Mouse (Mus musculus) embryo, embryonic 10.5 days (tissue): Measurements from ENCODE around the gene Kctd19.

Source experiments
- DNase-seq: peaks from one replicate; pipeline ENCODE4 v3.0.0-alpha.2; 2015; ENCODE audit warnings: low spot score

The Kctd19 gene

GRCm38 (mm10) chr8:105419800-105420199 is 6.5 kb upstream of the Kctd19 start:
- no peak for DNase-seq

DNA sequence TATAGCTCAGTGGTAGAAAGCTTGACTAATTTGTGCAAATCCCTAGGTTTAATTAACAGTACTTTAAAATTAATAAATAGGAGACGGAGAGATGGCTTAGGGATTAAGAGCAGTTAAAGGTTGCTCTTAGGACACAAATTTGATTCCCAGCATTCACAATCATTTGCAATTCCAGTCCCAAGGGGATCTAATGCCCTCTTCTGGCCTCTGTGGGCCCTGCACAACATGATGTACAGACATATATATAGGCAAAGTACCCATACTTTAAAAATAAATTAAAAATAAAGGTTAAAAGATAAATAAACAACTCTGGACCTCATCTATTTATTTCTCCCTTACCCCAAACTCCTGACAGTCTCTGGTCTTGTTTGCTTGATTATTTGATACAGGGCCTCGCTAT is 5.7 kb upstream of the Kctd19 start:
- no peak for DNase-seq

DNA sequence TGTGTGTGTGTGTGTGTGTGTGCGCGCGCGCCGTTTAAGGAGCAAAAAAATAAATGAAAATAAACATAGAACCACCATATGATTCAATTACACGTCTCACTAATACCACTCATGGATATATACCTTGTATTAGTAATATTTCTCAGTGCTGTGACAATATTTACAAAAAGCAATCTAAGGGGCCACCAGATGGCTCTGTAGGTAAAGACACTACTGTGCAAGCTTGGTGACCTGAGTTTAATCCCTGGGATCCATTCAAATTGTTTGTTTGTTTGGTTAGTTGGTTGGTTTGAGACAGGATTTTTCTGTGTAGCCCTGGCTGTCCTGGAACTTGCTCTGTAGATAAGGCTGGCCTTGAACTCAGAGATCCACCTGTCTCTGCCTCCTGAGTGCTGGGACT is 3.4 kb downstream of the Kctd19 start:
- no peak for DNase-seq

GRCm38 (mm10) chr8:105408331-105408730 is 5.0 kb downstream of the Kctd19 start:
- DNase-seq = no peak

GRCm38 (mm10) chr8:105406416-105406815 is 6.9 kb downstream of the Kctd19 start:
- DNase-seq = no peak

- DNase-seq = no peak
Measured at GRCm38 (mm10) chr8:105404496-105404895, 8.8 kb downstream of the Kctd19 start.

DNA sequence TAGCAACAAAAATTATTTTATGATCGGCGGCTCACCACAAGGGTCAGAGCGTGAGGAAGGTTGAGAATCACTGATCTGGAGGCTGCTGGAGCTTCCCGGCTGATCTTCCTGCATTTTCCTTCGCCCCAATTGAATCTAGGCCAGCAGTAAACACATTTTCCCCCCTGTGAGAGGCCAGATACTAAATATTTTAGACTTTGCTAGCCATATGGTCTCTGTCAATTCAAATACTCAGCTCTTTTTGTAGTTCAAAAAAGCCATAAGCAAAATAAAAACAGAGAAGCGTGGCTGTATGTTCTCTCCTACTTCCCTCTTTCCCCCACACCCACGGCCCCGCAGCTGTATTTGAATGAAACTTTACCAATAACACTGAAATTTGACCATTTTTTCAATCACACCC is 9.8 kb downstream of the Kctd19 start:
- no peak for DNase-seq

GRCm38 (mm10) chr8:105400016-105400415 is 13.3 kb downstream of the Kctd19 start:
- no peak for DNase-seq

DNA sequence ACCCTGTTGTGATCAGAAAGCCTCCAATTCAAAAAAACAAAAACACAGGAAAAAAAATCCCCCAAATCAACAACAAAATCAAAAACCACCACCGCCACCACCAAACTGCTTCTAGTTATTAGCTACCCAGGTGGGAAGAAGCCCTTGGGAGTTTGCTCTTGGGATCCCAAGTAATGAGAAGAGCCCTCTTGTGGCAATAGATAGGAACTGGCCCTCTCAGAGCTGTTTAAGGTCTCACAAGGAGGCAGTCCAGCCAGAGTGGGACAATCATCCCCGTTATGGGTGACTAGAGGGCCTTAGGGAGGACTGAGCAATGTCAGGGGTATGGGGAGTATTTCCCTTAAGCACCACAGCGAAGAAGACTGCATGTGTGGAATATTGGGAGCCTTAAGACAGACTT is 15.6 kb downstream of the Kctd19 start:
- DNase-seq = peak; percentile 78

DNA sequence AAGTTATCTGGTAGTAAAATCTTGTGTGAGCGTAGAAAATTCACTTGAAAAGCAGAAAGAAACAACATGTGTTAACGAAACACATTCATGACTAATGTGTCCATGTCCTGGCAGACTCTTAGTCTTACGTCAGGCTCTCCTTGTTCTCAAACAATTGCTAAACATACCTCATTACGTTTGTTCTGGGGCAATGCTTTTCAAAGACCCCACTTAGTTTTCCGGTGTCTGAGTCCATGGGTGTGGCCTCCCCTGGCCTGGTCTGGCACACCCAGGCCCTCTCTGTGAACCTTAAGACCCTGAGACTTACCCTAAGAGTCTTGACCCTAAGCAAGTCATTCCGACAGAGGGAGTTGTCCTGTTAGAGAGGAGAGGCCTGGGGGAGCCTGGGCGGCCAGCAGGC is 19.4 kb downstream of the Kctd19 start:
- no peak for DNase-seq

GRCm38 (mm10) chr8:105393089-105393787 is 20.1 kb downstream of the Kctd19 start:
- DNase-seq = no peak

- no peak for DNase-seq
Measured at GRCm38 (mm10) chr8:105389096-105389495, 24.2 kb downstream of the Kctd19 start.

GRCm38 (mm10) chr8:105387151-105387550 is 26.2 kb downstream of the Kctd19 start:
- DNase-seq = no peak

DNA sequence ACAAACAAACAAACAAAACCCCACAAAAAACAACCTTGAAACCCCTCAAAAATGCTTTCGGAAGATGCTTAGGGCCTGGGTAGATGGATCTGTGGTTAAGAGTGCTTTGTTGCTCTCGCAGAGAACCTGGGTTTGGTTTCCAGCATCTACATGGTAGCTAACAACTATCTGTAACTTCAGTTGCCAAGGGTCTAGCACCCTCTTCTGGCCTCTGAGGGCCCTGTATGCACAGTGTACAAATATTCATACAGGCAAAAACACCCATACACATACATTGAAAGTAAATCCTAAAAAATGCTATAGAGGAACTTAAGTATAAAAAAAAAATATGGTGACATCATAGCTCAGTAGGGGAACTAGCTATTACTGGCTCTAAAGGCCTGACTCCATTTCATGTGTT is 29.2 kb downstream of the Kctd19 start:
- no peak for DNase-seq

DNA sequence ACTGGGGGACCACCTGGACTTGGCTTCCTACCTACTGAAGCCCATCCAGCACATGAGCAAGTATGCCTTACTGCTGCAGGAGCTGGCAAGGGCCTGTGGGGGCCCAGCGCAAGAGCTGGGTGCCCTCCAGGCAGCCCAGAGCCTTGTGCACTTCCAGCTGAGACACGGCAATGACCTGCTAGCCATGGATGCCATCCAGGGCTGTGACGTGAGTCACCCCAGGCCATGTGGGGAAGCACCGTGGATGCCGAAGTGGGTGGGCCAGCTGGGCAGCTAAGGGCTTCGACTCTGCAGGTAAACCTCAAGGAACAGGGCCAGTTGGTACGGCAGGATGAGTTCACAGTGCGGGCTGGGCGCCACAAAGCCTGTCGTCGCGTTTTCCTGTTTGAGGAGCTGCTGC is 33.0 kb downstream of the Kctd19 start:
- DNase-seq = no peak

DNA sequence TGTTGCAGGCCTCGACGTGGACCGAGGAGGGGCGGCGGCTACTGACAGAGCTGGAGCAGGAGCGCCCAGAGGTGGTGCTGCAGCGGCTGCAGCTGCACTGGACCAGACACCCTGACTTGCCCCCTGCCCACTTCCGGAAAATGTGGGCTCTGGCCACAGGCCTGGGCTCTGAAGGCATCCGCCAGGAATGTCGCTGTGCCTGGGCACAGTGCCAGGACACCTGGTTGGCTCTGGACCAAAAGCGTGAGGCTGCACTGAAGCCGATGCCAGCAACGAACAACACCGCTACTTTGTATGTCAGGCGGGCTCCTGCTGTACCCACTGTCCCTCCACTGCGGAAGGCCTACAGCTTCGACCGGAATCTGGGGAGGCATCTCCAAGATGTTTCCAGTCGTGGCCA is 34.6 kb downstream of the Kctd19 start:
- DNase-seq = no peak

- DNase-seq = peak; percentile 62
Measured at GRCm38 (mm10) chr8:105374513-105374966, 38.8 kb downstream of the Kctd19 start.

DNA sequence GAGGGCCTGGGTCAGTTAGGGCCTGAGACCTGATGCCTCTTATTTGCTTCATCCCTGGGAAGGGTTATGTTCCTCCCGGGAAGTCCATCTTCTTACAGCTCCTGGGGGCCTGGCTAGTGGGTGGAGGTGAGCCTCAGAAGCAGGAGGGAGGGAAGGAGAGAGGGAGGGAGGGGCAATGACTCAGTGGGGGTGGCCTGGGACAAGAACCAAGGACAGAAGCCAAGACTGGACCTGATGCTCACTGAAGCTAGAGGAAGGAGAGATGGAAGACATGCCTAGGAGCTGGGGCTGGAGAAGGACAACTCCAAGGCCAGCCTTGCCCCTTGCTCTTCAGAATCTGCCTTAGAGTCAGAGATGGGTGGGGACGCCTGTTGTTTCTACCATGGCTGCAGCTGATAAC is 40.3 kb downstream of the Kctd19 start, which contains the start of gene Plekhg4:
Gene Plekhg4 (plus strand): TSS at position 243 of the 400 bp plus-strand sequence.
- DNase-seq = no peak

GRCm38 (mm10) chr8:105372473-105372872 is 40.8 kb downstream of the Kctd19 start:
- no peak for DNase-seq

DNA sequence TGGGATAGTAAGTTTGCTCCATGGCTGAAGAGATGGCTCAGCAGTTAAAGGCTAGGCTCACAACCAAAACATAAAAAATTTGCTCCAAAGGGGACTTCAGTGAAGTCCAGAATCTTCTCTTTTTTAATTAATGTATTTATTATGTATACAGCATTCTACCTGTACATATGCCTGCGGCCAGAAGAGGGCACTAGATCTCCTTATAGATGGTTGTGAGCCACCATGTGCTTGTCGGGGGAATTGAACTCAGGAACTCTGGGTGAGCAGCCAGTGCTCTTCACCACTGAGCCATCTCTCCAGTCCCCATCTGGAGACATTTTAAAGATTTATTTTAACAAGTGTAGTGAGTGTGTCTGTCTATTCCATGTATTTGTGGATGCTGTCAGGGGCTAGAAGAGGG is 46.2 kb downstream of the Kctd19 start:
- DNase-seq = peak; percentile 46

- DNase-seq = no peak
Measured at GRCm38 (mm10) chr8:105361751-105362702, 51.3 kb downstream of the Kctd19 start.

DNA sequence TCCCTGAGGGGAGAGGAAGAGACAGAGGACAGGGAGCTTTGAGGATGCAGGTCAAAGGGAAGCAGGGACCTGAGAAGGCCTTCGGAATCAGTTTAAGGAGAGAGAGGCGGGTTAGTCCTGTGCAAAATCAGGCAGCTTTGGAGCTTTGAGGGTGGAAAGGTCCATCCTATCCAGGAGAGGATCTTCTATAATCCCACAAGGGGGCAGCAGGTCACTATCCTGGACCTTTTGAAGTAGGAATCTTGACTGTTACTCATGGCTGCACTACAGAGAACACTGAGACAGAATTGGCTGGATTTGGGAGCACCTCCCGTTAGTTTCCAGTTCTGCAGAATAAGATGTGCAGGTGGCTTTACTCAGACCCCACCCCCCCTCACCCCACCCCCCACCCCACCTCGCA is 53.7 kb downstream of the Kctd19 start:
- DNase-seq = peak; percentile 75

DNA sequence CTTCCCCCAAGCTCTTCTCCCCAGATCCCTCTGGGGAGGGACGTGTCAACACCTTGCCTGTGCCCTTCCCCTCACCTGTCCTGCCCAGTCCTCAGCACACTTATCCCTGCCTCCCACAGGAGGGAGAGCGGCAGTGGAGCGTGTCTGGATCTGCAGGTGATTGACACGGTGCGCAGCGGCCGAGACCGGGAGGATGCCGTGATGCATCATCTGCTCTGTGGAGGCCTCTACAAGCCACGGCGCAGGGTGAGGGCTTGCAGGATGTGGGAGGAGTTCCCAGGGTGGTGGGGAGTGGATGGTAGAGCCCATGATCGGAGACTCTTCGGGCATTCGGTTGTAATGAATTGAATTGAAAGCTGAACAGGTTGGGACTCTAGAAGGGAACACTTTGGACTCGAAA is 54.1 kb downstream of the Kctd19 start:
- DNase-seq = no peak
